Mouse (Mus musculus): Measurements from ENCODE around the gene Theg. TPM values are rescaled to one million over a fixed set of nuclear protein-coding genes. Genes with fewer than 3 reads are reported as not detected.

The Theg gene
- 0.37 TPM in 1 of 2 replicates, not detected in the other for polyA plus RNA-seq (2015; fragmentation: Nextera tagmentation; extraction: Ambion mirVana)

DNA sequence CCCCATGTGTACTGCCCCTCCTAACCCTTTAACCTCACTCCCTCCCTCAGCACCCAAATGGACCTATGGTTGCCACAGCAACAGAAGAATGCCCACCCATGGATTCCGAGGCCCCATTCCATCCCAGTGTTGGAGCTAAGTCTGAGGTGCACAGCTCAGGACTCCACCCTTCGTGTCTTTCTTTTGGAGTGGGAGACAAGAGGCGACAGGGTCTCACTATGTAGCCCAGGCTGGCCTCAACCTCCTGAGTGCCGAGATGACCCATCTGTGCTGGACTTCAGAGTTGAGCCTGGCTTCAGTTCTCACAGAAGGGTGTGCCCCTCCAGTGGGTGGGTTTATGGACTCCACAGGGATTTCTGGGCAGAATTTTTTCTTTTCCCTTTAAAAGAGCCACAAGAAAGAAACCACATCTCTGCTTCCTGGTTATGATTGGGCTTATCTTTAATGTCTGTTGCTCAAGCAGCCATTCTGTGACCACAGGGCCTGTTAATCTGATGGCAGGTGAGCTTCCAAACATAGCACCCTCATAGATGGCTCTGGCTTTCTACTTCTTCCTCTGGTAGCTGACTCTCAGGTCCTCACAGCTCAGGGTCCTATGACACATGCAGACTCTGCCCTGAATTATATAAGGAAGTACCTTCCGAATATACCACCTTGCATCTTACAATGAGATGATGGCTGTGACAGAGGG lies at the start of gene Theg:
Gene Theg, minus strand, starts transcription at position 271 of the 691 bp plus-strand sequence.
- Histone ChIP-seq H3K27ac (replicated peaks) (no peak within 1 kb of the TSS), H3K9ac (replicated peaks) (no peak within 1 kb of the TSS), H3K36me3 (no peaks in the 10 kb centered on the region), H3K4me3 (replicated peaks) (no peak within 1 kb of the TSS), H3K9me3 (replicated peaks) (no peaks in the 10 kb centered on the region), H3K4me1 (no peaks in the 10 kb centered on the region), H3K27me3 (replicated peaks) (no peaks in the 10 kb centered on the region; the same call in 1 of the 2 replicates), H3K4me2 (no peak within 1 kb of the TSS)
- ATAC-seq (ENCODE audit: low FRiP score): no peak
- WGBS: 90% methylated on average over 5 of the region's 5 CpGs

DNA sequence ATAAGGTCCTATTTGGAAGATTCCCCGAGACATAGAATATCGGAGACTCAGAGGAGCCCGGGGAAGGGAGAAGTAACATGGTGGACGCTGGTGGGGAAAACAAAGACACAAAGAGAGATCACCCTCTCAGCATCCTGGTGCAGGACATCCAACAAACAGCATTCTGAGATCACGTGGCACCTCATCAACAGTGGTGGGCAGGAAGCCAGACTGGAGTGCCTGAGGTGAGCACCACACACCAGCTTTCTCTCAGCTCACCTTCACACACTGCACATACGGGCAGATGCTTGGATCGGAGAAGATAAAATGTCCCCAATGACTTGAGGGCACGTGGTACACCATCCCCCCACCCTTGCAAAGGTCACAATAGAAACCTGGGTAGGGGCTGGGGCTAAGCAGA lies 49.2 kb upstream of the Theg start:
- 74% methylated on average over 8 of the region's 8 CpGs for WGBS
- peak; percentile 16; the same call in 1 of the 2 replicates for ATAC-seq (ENCODE audit: low FRiP score)
- Histone ChIP-seq H3K4me1 (peaks cover 35% of the 10 kb centered on the region), H3K27ac (replicated peaks) (peak overlapping the region; percentile 95), H3K9ac (replicated peaks) (peak overlapping the region; percentile 95), H3K36me3 (no peaks in the 10 kb centered on the region), H3K4me3 (replicated peaks) (peak overlapping the region; percentile 80), H3K27me3 (replicated peaks) (peaks cover 7% of the 10 kb centered on the region; the same call in 1 of the 2 replicates), H3K9me3 (replicated peaks) (no peaks in the 10 kb centered on the region), H3K4me2 (peak overlapping the region; percentile 79)

DNA sequence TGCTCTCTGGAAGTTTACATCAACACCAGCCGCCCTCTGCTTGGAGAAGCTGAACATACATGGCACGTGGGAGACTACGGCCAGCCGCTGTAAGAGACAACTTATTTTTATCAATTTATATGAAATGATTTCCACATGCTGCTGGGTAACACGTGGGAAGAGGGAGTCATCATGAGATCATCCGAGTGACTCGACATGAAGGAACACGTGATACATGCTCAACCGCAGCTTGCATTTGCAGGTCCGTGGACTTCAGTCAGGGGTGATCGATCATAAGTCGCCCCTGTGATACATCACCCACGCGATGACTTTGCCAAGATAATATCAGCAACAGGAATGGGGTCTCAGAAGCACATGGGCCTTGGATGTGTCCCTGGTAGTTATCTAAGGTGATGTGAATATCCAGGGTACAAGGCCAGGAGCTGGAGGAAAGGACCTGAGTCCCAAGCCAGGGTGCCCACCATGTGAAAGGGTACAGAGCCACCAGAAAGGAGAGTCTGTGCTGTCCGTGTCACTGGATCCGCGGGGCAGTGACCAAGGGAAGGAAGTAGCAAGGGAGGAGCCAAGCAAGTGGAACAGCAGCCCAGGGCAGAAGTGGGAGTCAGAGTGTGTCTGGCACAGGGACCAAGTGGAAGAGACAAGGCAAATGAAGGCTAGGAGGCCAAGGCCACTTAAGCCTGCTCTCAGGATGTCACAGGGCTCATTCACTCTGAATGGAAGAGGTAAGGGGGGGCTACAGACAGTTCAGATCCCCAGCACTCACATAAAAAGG lies 46.1 kb upstream of the Theg start:
- H3K9ac ChIP-seq (replicated peaks): no peak overlapping the region
- WGBS: 84% methylated on average over 17 of the region's 17 CpGs
- no peaks in the 10 kb centered on the region for H3K36me3 ChIP-seq
- H3K27me3 ChIP-seq (replicated peaks): no peaks in the 10 kb centered on the region
- H3K4me1 ChIP-seq: peaks cover 25% of the 10 kb centered on the region
- no peak for ATAC-seq (ENCODE audit: low FRiP score)
- H3K27ac ChIP-seq (replicated peaks): no peak overlapping the region
- H3K9me3 ChIP-seq (replicated peaks): no peaks in the 10 kb centered on the region
- no peak overlapping the region for H3K4me3 ChIP-seq (replicated peaks)
- no peak overlapping the region for H3K4me2 ChIP-seq

DNA sequence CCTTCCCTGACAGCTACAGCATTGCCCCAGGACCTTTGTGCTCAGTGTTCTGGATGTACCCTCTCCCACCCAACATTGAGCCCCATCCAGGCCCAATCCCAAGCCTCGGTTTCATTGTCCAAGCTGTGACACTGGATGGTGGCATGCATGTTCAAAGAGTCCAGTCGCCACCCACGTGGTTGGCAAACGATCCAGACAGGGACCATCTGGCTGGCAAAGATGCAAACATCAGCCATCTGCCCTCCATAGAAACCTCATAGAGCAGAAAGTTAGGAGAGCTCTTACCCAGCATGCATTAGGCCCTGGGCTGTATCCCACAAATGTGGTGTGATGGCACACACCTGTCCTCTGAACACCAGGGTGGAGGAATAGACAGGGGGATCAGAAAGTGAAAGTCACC lies 44.3 kb upstream of the Theg start:
- no peak overlapping the region for H3K27ac ChIP-seq (replicated peaks)
- 69% methylated on average over 4 of the region's 4 CpGs for WGBS

DNA sequence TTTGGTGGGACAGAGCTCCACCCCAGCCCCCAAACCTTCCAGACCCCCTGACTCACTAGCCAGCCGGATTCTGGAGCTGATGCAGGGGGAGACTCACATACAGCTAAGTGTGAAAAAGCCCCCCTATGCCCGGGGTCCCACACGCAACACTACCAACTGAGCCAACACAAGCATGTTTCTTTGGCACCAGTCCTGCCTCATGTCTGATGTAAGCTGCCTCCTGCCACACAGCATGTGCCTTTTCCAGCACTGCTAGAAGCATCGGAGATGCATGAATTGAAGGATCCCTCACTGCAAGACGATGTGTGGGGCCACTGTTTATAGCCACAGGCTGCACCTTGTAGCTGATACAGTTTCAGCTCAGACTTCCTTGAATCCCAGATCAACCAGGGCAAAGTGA lies 41.2 kb upstream of the Theg start:
- no peaks in the 10 kb centered on the region for H3K4me1 ChIP-seq
- H3K4me2 ChIP-seq: no peak overlapping the region
- no peaks in the 10 kb centered on the region for H3K27me3 ChIP-seq (replicated peaks)
- no peak overlapping the region for H3K9ac ChIP-seq (replicated peaks)
- no peak overlapping the region for H3K4me3 ChIP-seq (replicated peaks)
- H3K27ac ChIP-seq (replicated peaks): no peak overlapping the region
- 0 out of 2 replicates have a peak, but pooled peaks cover 10% of the 10 kb centered on the region for H3K36me3 ChIP-seq
- ATAC-seq (ENCODE audit: low FRiP score): no peak
- WGBS: 85% methylated on average over 5 of the region's 5 CpGs
- no peaks in the 10 kb centered on the region for H3K9me3 ChIP-seq (replicated peaks)

More for the DNA sequence above, 44.3 kb upstream of the Theg start:
- Histone ChIP-seq H3K4me3 (replicated peaks) (no peak overlapping the region), H3K9me3 (replicated peaks) (no peaks in the 10 kb centered on the region), H3K4me1 (peaks cover 12% of the 10 kb centered on the region), H3K27me3 (replicated peaks) (no peaks in the 10 kb centered on the region), H3K4me2 (no peak overlapping the region), H3K9ac (replicated peaks) (no peak overlapping the region), H3K36me3 (0 out of 2 replicates have a peak, but pooled peaks cover 2% of the 10 kb centered on the region)
- ATAC-seq (ENCODE audit: low FRiP score): no peak

DNA sequence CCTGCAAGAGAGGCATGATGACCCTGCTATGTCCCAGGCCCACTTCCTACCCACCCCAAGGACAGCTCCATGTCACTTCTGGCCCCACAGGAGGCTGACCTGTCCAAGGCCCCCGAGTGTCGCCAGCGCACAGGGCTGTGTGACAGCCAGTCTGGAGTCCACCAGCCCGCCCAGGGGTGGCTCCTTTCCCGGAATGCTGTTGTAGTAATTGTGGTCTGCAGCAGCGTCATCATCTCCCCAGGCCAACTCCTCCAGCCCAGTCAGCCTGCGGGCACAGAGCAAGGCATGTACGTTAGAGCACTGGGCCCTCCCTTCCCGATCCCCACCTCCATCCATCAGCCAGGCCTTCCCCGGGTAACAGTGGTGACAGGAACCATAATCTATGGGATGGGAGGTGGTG lies 39.0 kb upstream of the Theg start:
- H3K36me3 ChIP-seq: 0 out of 2 replicates have a peak, but pooled peaks cover 10% of the 10 kb centered on the region
- H3K27me3 ChIP-seq (replicated peaks): no peaks in the 10 kb centered on the region
- no peak overlapping the region for H3K9ac ChIP-seq (replicated peaks)
- H3K4me3 ChIP-seq (replicated peaks): no peak overlapping the region
- H3K9me3 ChIP-seq (replicated peaks): no peaks in the 10 kb centered on the region
- no peaks in the 10 kb centered on the region for H3K4me1 ChIP-seq
- ATAC-seq (ENCODE audit: low FRiP score): no peak
- H3K27ac ChIP-seq (replicated peaks): no peak overlapping the region
- H3K4me2 ChIP-seq: no peak overlapping the region
- WGBS: 82% methylated on average over 10 of the region's 10 CpGs

DNA sequence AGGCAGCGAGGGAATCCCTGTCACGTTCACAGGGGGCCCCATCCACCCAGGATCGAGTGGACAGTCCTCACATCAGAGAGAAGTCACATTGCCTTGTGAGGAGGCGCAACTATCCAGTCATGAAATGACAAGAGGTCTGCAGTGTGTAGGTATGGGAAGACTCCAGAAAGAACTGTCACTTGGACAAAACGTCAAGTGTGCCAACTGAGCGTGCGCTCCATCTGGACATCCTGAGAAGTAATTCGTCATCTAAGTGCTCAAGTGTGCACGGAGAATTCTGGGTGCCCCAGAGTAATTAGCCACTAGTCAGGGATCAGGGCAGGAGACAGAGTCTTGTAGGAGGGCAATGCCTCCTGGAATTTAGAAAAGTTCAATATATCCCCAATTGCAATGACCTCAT lies 38.3 kb upstream of the Theg start:
- Histone ChIP-seq H3K36me3 (0 out of 2 replicates have a peak, but pooled peaks cover 15% of the 10 kb centered on the region), H3K4me2 (no peak overlapping the region), H3K27ac (replicated peaks) (no peak overlapping the region), H3K9me3 (replicated peaks) (no peaks in the 10 kb centered on the region), H3K27me3 (replicated peaks) (no peaks in the 10 kb centered on the region), H3K4me3 (replicated peaks) (no peak overlapping the region), H3K9ac (replicated peaks) (no peak overlapping the region), H3K4me1 (no peaks in the 10 kb centered on the region)
- no peak for ATAC-seq (ENCODE audit: low FRiP score)
- 78% methylated on average over 9 of the region's 9 CpGs for WGBS

- H3K4me1 ChIP-seq: no peaks in the 10 kb centered on the region
- WGBS: 67% methylated on average over 12 of the region's 12 CpGs
- H3K4me2 ChIP-seq: no peak overlapping the region
- ATAC-seq (ENCODE audit: low FRiP score): no peak
- peaks cover 21% of the 10 kb centered on the region; the same call in 1 of the 2 replicates for H3K36me3 ChIP-seq
- no peak overlapping the region for H3K9ac ChIP-seq (replicated peaks)
- no peaks in the 10 kb centered on the region for H3K27me3 ChIP-seq (replicated peaks)
- H3K4me3 ChIP-seq (replicated peaks): no peak overlapping the region
- H3K27ac ChIP-seq (replicated peaks): no peak overlapping the region
- no peaks in the 10 kb centered on the region for H3K9me3 ChIP-seq (replicated peaks)
Observed at GRCm38 (mm10) chr10:79623950-79624349, 36.8 kb upstream of the Theg start.

- ATAC-seq (ENCODE audit: low FRiP score): no peak
- WGBS: 89% methylated on average over 5 of the region's 5 CpGs
- Histone ChIP-seq H3K9me3 (replicated peaks) (no peaks in the 10 kb centered on the region), H3K27me3 (replicated peaks) (peaks cover 19% of the 10 kb centered on the region), H3K4me2 (no peak overlapping the region), H3K4me1 (peaks cover 28% of the 10 kb centered on the region), H3K36me3 (peaks cover 13% of the 10 kb centered on the region; the same call in 1 of the 2 replicates), H3K4me3 (replicated peaks) (no peak overlapping the region), H3K27ac (replicated peaks) (no peak overlapping the region), H3K9ac (replicated peaks) (no peak overlapping the region)
Observed at GRCm38 (mm10) chr10:79616376-79616775, 29.2 kb upstream of the Theg start.

GRCm38 (mm10) chr10:79615860-79616259 lies 28.7 kb upstream of the Theg start:
- Histone ChIP-seq H3K4me1 (peaks cover 30% of the 10 kb centered on the region), H3K9me3 (replicated peaks) (no peaks in the 10 kb centered on the region), H3K4me3 (replicated peaks) (no peak overlapping the region), H3K27me3 (replicated peaks) (peaks cover 19% of the 10 kb centered on the region), H3K4me2 (no peak overlapping the region), H3K27ac (replicated peaks) (no peak overlapping the region), H3K36me3 (peaks cover 11% of the 10 kb centered on the region; the same call in 1 of the 2 replicates), H3K9ac (replicated peaks) (no peak overlapping the region)
- WGBS: 14% methylated on average over 8 of the region's 8 CpGs
- no peak for ATAC-seq (ENCODE audit: low FRiP score)

- Histone ChIP-seq H3K27ac (replicated peaks) (0 out of 2 replicates have a peak overlapping the region, but pooled peaks have one; percentile 23), H3K4me2 (peak overlapping the region; percentile 90)
- whole genome bisulfite sequencing: 77% methylated on average over 1 of the region's 1 CpGs
Observed at GRCm38 (mm10) chr10:79614305-79614643, 27.1 kb upstream of the Theg start.

More at GRCm38 (mm10) chr10:79614305-79614643, 27.1 kb upstream of the Theg start:
- Histone ChIP-seq H3K9ac (replicated peaks) (peak overlapping the region; percentile 59; the same call in 1 of the 2 replicates), H3K27me3 (replicated peaks) (peaks cover 19% of the 10 kb centered on the region), H3K4me1 (peaks cover 34% of the 10 kb centered on the region), H3K36me3 (peaks cover 2% of the 10 kb centered on the region; the same call in 1 of the 2 replicates), H3K4me3 (replicated peaks) (peak overlapping the region; percentile 55), H3K9me3 (replicated peaks) (no peaks in the 10 kb centered on the region)
- ATAC-seq (ENCODE audit: low FRiP score): no peak

Measured in neural tube, embryonic 15.5 days (tissue).